Mouse (Mus musculus) left cerebral cortex, adult 18-20 months (tissue): ENCODE data around the gene Max. TPM values are rescaled to one million over a fixed set of nuclear protein-coding genes. Genes with fewer than 3 reads are reported as not detected.
A peak's percentile ranks its signal among the peaks of the same experiment; 100 is the strongest.

Source experiments
- DNase-seq, 2 experiments: peaks; one replicate each; pipeline ENCODE4 v3.0.0; 2021 to 2022; ENCODE audit warnings: low spot score in 2 of 2, mixed read lengths in 1 of 2
- long read RNA-seq, 2 experiments: library from polyadenylated mRNA; stranded (forward); transcript quantifications; one replicate each; pipeline ENCODE4 v2.0.0; 2021
- total RNA-seq, 2 experiments: library from RNA; stranded (reverse); gene quantifications; 2 replicates each; pipeline ENCODE4 v1.2.3; 2021

Gene Max
- total RNA-seq: 10 to 100 TPM; 78.0 to 79.7 TPM
- long read RNA-seq, experiment 1, partial matches to known transcripts: 0 of 5 reads
- long read RNA-seq, experiment 1, other reads (novel, unspliced or antisense): 5 of 5 reads
- long read RNA-seq, experiment 2, partial matches to known transcripts: 0 of 2 reads
- long read RNA-seq, experiment 2, other reads (novel, unspliced or antisense): 1 of 2 reads

DNA sequence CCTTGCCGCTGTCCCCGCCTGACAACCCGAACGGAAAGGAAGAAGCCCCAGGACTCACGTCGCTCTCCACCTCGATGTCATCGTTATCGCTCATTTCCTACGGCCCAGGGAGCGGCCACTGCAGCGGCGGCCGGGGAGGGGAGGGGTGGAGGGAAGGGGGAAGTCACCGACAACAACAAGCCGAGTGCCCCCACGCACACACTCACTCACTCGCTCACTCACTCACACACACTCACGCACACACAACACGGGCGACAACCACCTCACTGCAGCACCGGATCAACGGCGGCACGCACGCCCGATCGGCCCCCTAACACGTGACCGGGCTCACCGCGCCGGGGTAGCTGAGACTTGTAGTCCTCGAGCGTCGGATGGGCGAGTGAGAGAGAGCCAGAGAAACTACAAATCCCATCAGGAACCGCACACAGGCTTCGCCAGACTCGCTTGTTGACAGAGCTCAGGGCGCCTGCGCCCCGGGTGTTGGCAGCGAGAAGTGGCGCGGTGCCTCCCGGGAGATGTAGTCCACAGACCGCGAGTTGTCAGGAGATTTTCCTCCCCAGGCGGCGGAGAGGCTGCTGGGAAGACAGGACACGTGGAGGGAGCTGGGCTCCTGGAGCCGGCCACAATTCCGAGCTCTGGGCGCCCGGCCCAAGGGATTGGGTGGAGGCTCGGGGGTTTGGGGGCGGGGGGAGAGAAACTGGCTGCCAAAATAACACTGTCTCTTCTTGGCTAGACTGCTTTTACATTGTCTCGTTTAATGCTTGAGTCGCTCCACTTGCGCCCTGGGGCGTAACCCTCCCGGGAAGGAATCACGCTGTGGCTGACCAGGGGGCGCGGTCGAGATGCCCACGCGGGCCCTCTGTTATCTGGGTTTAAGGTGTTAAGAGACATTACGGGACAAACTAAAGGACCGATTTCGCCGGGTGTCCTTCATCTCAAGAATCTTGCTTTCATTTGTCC, at the start of gene Max:
TSS of gene Max (minus strand) at position 270 of the 960 bp plus-strand sequence.
- DNase-seq: peak; percentile 98 to 99

DNA sequence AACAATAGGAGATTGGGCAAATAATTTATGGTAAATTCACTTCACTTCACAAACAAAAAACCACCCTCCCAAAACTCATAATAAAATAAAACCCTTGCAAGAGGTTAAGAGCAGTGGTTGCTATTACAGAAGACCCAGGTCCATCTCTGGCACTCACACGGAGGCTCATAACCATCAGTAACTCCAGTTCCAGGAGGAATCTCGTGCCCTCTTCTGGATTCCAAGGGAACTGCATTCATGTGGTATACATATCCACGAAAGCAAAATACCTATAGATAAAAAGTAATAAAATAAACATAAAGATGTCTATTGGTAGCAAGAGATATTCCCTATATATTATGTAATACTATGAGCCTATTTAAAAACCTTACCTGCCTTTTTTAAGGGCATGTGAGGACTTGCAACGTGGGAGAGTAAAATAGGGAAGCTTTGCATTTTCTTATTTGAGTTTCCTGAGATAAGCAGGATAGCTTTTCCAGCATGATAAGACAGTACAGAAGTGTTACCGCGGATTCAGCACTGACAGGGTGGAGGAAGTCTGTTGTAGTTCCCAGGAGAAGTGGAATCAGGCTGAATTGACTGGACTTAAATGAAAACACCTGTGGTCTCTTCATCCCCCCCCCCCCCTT, 49.2 kb upstream of the Max start:
- no peak for DNase-seq

DNA sequence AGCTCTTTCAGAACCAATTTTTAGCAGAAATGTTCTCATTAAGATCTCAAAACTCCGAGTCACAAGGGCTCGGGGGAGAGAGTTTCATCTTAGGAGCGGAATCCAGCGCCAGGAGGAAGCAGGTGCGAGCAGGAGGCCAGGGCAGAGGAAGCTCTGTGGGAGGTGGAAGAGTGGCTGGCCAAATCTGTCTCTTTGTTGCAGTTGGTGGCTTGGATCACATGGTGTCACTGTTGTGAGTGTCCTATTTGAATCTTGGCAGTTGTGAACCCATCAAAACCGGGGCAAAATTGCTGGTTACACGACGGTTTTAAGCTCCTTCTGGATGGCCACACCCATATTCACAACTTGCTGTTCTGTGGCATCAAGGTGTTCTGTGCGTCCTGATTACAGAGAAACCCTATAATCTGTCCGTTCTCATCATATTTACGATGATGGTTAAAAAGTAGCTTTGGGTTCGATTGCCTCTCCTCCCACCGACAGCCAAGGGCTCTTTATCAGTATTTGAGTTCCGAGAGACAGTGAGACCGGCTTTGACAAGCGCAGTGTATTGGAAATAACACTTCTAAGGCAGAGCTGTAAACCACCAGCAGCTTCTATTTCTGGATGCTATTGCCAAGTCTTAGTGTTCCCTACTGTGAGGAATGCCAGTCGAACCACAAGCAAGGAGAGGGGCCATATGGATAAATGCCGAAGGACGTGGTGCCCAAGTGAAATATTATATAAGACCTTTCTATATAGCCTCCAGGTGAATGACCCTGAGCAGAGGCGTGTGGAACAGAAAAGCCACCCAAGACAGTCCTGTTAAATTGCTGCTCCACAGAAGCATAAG, 47.4 kb upstream of the Max start:
- DNase-seq: peak; percentile 25 to 34

DNA sequence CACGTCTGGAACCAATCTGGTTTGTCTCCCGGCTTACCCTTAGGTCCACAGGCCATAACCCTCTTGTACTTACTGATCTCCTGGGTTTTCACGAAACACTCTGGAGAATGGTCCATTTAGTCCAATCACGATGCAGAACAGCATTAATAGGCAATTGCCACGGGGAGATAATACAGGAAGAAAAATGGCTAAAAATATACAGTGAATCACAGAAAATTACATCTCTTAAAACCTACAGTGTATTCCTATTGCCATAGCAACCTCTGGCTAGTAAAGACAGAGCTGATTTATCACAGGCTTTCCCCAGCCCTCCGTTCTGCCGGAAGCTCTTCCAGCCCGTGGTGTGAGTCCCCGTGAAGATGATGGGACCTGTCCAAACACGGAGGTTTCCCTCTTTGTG, 42.9 kb upstream of the Max start:
- DNase-seq: no peak

DNA sequence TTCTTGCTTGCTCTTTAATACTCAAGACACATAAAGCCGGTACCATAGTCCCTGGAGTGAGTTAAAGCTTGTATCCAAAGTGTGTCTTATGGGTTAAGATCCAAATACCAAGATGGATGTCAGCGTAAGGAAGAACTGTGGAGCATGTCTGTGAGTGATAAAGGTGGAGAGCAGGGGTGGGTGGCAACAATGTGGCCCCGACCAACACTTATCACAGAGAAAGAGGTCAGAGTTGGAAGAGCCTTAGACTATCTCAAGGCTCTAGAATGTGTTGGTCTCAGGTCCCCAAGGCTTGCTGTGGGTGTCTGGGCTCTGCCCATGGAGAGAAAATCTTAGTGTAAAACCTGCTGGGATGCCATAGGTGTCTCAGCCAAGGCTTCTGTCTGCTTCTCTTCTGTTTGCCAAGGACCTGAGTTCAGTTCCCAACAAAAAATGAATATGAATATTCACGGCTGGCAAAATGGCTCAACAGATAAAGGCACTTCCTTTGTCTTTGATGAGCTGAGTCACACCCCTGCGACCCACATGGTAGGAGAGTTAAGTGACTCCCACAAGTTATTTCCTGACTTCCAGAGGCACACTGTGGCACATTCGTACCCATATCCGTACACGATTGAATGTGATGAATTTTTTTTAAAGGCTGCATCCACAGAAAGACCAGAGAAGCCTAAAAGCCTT, 40.7 kb upstream of the Max start:
- no peak for DNase-seq

DNA sequence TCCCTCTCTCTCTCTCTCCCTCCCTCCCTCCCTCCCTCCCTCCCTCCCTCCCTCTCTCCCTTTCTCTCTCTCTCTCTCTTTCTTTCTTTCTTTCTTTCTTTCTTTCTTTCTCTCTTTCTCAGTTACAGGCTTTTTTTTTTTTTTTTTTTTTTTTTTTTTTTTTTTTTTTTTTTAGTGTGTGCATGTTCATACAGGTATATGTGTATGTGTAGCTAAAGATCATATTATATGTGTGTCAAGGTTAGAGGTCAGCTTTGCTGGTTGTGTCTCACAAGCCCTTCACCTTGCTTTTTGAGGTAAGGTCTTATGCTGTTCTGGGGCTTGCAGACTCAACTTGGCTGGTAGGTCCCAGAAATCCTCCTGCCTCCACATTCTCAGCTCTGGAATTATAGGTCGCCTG, 39.3 kb upstream of the Max start:
- no peak for DNase-seq

DNA sequence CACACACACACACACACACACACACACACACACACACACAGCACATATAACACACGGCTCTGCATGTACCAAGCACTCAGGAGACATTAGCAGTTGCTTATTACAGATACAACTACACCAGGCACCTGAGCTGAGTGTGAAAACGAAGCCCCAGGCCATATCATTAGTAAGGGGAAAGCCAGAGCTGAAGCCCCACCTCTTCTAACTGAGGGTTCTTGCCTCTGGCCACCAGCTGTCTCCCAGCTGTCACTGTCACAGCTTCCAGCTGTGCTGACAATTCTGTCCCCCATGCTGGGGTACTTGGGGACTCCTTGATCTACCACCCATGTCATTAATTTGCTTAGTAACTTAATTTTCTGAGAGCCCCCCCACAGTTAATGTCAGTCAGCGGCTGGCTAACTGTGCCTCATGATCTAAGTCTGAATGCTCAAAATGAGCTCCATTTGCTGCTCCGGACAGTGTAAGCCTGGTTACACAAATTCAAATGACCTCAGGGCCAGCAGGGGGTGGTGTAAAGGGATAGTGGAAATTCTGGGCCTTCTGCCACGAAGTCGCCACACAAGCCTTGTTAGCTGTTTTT, 38.8 kb upstream of the Max start:
- DNase-seq: no peak

DNA sequence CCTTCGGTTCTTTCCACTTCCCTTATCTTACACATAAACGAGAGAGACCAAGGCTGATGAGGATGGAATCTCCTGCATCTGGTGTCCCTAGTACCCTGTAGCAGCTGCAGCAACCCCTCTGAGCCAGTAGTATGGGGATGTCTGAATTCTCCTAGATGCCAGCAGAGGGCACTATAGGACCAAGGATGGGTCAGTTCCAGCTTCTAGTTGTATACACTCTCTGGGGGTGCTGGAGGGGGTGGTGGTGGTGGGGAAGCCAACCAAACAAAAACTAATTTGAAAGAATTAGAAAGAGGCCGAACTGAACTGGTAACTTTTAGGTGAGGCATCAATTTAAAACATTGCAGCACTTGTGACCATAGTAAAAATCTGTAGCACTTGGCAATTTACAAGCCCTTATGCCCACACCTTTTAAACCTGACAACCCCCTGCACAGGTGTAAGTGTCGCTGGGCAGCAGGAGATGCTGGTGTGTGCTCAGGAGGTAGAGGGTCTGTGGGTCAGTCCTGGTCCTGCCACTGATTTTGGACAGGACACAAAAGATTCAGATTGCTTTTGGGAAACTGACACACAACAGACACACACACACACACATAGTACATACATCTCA, 38.2 kb upstream of the Max start:
- DNase-seq: peak; percentile 61 to 66

DNA sequence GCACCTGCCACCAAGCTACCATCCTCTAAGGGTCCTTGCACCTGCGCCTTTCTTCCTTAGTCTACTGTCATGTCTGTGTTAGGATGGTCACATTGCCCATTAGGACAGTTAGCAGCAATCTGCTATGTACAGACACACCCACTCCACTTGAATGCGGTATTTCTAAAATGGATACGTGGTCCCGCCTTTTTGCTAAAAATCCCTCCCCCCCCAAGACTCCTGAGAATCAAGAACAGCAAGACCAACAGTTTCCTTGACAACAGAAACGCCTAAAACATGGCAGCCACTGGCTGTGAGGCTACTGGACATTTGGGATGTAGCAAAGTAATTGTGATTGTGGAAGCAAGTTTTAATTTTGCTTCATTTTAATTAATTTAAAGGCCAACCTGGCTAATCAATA, 32.8 kb upstream of the Max start:
- DNase-seq: no peak

DNA sequence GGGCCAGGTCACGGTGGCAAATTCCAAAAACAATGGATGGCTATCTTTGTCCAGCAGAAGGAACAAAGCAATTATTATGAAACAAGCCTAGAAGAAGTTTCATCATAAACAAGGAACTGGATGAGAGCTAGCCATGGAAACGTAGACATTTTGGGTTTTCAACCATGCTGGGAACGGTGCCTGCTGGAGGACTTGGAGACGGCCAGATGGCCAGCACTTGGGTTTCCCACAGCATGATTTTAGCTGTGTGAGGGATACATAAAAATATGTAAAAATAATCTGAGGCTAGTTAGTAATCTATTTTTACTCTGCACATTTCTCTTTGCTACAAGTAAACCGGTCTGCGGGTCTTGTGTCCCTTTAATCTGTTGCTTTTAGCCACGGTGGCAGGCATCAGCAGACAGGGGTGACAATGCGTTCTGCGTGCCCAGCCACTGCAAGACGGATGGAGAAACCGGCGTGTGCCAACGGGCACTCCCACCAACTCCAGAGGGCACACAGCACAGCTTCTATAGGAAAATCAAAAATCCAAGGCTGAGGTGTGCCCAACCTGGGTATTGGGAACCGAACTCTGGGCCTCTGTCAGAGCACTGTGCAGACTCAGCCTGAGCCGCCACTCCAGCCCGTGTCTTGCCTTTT, 31.0 kb upstream of the Max start:
- DNase-seq: peak; percentile 57 to 65

DNA sequence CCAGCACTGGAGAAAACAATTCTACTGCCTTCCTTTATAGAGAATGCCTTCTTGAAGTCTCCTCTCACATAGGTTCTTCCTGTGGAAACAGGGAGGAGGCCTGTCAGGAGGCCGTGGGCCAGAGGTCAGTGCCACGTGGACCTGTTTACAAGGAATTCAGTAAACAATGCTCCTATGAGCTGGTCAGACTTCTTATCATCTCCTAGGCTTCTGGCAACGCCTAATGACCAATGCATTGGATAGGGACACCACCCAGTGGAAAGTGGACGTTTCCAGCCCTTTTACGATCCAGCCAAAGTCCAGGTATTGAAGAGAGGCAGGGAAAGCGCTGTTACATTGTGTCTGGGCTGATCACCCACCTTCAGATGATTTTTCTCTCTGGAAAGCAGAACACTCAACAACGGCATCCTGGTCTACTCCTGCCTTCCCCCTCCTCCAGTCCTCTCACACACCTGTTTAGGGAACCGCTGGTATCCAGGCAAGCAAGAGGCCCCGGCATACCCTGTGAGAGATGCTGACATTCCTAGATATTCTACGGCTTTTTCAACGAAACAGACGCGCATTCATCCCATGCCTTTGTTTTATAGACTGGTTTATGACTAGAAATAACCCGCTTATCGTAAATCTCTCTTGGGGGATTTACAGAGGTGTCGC, 20.9 kb upstream of the Max start:
- no peak for DNase-seq

DNA sequence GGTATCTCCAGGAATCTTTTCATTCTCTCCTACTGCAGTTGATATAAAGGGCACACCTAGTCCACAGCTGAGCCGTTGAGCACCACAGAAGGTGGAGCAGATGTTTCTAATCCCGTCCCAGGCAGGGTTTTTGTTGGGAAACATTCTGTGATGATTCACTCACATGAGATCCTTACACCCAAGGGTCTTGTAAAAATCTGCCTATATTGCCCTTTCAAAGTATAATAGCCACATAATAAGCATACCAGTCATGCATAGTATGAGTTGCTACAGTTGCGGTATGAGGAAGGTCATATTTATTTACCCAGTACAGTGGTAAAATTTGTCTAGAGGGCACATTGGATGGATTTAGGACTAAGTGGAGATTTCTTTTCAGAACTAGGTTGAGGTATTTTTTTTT, 17.5 kb upstream of the Max start:
- no peak for DNase-seq

DNA sequence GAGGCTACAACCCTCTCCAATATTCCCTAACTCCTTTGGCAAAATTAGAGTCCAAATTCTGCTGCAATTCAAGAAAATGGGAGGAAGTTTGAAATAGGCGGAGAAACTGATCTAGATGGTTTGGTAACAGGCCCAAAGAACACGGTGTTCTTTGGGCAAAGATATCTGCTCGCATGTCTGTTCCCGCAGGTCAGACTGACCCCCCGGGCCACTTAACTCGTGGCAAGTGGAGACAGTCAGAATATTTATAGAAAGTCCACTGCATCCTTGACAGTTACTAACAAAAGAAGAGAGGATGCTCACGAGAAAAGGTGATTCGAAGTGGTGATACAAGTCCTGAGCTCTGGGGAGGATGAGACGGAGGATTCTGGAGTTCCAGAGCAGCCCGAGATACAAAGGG, 10.7 kb upstream of the Max start:
- DNase-seq: no peak

DNA sequence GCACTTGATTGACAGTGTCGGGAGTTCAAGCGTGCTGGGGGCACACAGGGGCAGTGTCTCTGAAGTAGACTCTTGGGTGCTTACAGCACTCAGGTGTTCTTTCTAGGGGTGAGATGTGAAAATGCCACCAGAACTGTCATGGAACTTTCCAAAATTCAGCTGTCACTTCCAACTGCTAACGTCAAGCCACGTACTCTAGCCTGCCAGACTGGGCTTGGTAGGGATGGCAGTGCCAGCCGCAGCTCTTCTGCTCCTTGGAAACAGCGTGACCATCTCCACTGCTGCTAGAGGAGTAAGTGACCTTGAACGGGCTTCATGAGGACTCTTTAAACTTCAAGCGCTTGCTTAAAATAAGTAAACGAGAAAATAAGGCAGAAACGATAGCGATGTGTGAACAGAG, 10.2 kb upstream of the Max start:
- no peak for DNase-seq

DNA sequence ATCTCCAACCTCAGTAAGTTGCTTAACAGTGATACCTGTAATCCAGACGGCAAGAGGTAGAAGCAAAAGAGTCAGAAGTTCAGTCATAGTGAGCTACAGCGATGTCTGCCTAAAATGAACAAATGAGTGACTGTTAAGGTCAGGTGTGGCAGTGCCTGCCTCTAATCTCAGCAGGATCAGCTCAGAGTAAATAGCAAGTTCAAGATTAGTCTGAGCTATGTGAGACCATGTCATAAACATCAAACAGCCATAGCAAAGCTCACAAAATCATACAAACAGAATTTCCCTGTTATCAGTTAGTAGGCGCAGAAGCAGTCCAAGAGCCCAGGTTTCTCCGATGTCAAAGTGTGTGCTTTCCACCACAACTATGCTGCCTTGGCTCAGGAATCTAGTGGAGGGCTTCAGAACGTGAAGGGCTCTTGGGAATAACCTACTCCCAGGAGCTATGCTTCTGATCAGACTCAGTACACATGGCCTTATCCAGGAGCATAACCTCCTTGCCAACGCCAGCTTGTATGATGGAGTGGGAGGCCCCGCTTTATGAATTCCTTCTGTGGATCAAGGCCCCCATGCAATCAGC, 9.7 kb upstream of the Max start:
- no peak for DNase-seq

DNA sequence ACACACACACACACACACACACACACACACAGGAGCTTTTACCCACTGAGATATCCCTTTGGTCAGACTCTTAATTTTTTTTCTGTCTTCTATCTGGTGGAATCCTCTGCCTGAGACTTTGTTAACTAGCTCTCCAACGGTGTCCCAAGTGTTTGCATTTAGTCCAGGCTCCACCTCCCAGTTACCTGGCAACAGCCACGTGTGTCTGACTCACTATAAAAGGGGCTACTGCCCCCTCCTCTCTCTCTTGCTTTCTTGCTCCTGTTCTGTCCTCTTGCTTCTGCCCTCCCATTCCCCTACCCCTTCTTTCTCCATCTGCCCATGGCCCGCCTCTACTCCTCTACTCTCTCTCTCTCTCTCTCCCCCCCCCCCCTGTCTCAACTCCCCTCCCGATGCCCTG, 3.9 kb upstream of the Max start:
- DNase-seq: no peak

DNA sequence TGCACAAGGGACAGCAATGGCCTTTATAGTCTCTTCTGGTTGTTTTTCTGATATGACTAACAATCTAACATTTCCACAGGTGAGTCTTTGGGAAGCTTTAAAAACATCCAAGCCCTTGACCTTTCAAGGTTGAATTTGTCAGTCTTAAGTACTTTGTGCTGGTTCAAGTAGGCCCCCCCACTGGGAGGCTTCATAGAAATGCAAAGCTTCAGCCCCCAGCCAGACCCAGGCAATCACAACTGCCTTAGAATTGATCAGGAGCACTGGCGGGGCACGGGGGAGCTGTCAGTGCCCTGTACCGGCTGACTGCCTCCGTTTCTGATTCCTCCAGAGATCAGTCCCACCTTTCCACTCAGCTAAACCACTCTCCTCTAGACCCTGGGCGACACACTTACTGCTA, 3.1 kb upstream of the Max start:
- DNase-seq: no peak

DNA sequence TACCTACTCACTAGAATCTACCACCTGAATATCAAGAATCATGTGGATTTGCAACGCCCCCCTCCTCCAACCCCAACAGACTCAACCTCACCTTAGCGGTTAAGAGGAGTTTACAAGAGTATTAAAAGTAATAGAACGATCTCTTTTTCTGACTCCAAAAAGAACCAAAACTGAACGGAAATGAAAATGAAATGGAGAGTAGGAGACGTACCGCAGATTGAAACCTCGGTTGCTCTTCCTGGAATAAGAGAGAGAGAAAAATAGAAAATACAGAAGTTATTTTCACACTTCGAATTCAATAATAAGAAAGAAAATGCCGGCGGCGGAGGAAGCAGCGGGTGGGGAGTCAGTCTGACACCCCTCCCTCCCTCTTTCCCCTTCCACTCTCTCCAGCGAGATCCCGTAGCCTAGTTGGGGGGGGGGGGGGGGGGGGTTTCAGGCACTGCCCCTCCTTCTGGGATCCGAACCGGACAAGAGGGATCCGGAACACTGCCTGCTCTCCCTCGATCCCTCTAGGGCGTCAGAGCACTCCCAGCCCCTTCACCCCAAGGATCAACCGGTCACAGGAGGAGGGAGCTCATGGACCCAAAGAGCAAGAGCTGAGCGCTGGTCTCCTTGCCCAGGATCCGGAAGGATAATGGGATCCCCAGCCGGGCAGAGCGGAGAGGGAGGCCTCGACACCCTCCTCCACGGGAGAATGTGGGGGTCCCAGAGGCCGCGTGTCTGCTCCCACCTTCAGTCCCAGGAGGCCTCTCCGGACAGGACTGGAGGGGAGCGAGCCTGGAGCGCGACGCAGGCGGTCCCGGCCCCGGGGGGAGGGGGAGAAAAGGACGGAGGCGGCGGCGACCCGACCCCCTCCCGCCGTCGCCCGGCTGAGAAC, 709 bp downstream of the Max start:
- DNase-seq: no peak
